In the genomic region with DNA sequence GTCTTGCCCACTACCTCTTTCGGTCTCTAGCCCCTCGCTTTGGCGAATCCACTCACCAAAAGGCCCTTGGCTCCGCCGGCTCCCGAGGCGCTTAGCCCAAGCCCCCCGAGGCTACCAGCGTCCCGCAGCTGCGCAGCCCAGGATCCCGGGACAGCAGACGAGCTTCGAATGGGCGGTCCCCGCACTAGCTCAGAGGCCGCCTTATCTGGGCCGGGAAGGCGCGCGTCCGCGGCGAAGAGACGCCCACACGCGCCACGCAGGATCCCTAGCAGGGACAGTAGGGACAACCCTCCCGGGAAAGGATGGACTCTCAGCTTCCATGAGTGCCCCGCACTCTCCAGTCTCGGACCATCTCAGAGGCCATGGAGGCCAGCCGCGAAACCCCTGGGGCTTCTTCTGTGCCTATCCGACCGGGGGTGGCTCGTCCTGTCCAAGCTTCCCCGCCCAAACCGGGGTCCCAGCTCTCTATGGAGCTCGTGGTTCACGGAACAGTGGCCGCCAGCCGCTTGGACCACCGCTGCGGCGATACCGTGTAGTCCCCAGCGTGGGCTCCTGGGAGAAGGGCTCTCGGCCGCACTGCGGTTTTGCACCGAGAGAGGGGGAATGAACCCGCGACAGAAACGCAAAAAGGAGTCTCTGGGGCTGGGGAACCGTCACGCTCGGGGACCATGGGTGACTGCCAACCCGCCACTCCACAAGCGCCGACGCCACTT, we compare ENCODE assay signal across 8 mouse cellular contexts. TPM values are rescaled to one million over a fixed set of nuclear protein-coding genes. Genes with fewer than 3 reads are reported as not detected.
DNase-seq lines count a peak whose midpoint lies in the region; ATAC-seq and TF ChIP-seq lines count a peak whose summit lies in the region.

No protein-coding gene starts in this region.

- peak; percentile 82 for DNase-seq in adrenal gland, adult 2 months
- DNase-seq in embryo, embryonic 9.5 days (ENCODE audit: extremely low spot score) = peak; percentile 61
- DNase-seq in heart, adult 9 months (ENCODE audit: low spot score in 2 of 2) = peak; percentile 33 to 50
- peak; percentile 44 for DNase-seq in kidney, adult 9 months
- DNase-seq in testis, postnatal 14 days (ENCODE audit: low spot score) = peak; percentile 25

- peak; percentile 85 for ATAC-seq in liver, embryonic 16.5 days (ENCODE audit: low read depth)
- peak; percentile 49 for ATAC-seq in neural tube, embryonic 12.5 days (ENCODE audit: low FRiP score, low read depth)

- peaks cover 10% of the 10 kb centered on the region for H3K27me3 ChIP-seq in C2C12 (ENCODE audit: control insufficient read depth, insufficient read depth, insufficient read length)
- peaks cover 25% of the 10 kb centered on the region for H3K27me3 ChIP-seq in liver, embryonic 16.5 days (ENCODE audit: control insufficient read depth, insufficient read depth, low read depth, low read length)
- peaks cover 18% of the 10 kb centered on the region for H3K27me3 ChIP-seq in neural tube, embryonic 12.5 days (replicated peaks)

- no peak for TF ChIP-seq CTCF in C2C12 (IDR thresholded peaks at IDR 0.05; ENCODE audit: control insufficient read depth, insufficient read depth, insufficient read length)

- H3K4me3 ChIP-seq in C2C12 (ENCODE audit: insufficient read depth, poor library complexity, severe bottlenecking) = no peak overlapping the region
- peak overlapping the region; percentile 80 for H3K4me3 ChIP-seq in liver, embryonic 16.5 days (ENCODE audit: low read depth, low read length)
- H3K4me3 ChIP-seq in neural tube, embryonic 12.5 days = peak overlapping the region; percentile 64

- no peaks in the 10 kb centered on the region for H3K79me2 ChIP-seq in C2C12 (ENCODE audit: control insufficient read depth, insufficient read depth)

- H3K9me3 ChIP-seq in liver, embryonic 16.5 days (replicated peaks; ENCODE audit: control insufficient read depth, low read length) = no peaks in the 10 kb centered on the region
- H3K9me3 ChIP-seq in neural tube, embryonic 12.5 days = no peaks in the 10 kb centered on the region

- no peaks in the 10 kb centered on the region for H3K79me3 ChIP-seq in C2C12 (ENCODE audit: low read depth)

- H3K27ac ChIP-seq in liver, embryonic 16.5 days (ENCODE audit: low read length) = peak overlapping the region; percentile 86
- no peak overlapping the region for H3K27ac ChIP-seq in neural tube, embryonic 12.5 days

- peak overlapping the region; percentile 66 for H3ac ChIP-seq in C2C12 (ENCODE audit: control insufficient read depth, insufficient read length, low read depth)

- H3K4me1 ChIP-seq in liver, embryonic 16.5 days (ENCODE audit: control insufficient read depth, low read depth, low read length) = peaks cover 36% of the 10 kb centered on the region
- H3K4me1 ChIP-seq in neural tube, embryonic 12.5 days = peaks cover 30% of the 10 kb centered on the region

- peak overlapping the region; percentile 97 for H3K4me2 ChIP-seq in liver, embryonic 16.5 days (ENCODE audit: low read depth, low read length)
- peak overlapping the region; percentile 99 for H3K4me2 ChIP-seq in neural tube, embryonic 12.5 days (replicated peaks)

- H3K9ac ChIP-seq in liver, embryonic 16.5 days (ENCODE audit: low read depth, low read length) = peak overlapping the region; percentile 91
- H3K9ac ChIP-seq in neural tube, embryonic 12.5 days = peak overlapping the region; percentile 86

- H3K36me3 ChIP-seq in C2C12 (ENCODE audit: control insufficient read depth, insufficient read depth) = no peaks in the 10 kb centered on the region
- peaks cover 8% of the 10 kb centered on the region for H3K36me3 ChIP-seq in liver, embryonic 16.5 days (ENCODE audit: control insufficient read depth, insufficient read depth)
- H3K36me3 ChIP-seq in neural tube, embryonic 12.5 days = no peaks in the 10 kb centered on the region

- under 1% methylated on average over 61 of the region's 61 CpGs for WGBS in liver, embryonic 16.5 days (ENCODE audit: insufficient replicate concordance)
- WGBS in neural tube, embryonic 12.5 days = under 1% methylated on average over 61 of the region's 61 CpGs

TF ChIP-seq in C2C12, 6 proteins besides CTCF, POLR2A, EP300 and RAD21:
- TF ChIP-seq MYOG (IDR thresholded peaks at IDR 0.05; ENCODE audit: control insufficient read depth, extremely low read depth, insufficient read length) (no peak), MAX (IDR thresholded peaks at IDR 0.05) (no peak), CEBPB (IDR thresholded peaks at IDR 0.05; ENCODE audit: low read depth) (no peak), USF1 (IDR thresholded peaks at IDR 0.05; ENCODE audit: low read depth) (no peak)

RNA-seq across cellular contexts. Expression of gene Fhdc1, which starts 0.8 kb away (rescaled TPM):
- polyA plus RNA-seq in C2C12 (2012; fragmentation: generic; extraction: Trizol) = 0.44 TPM
- 1 to 10 TPM; 2.2 to 4.7 TPM for total RNA-seq in adrenal gland, adult 2 months (2021)
- polyA plus RNA-seq in adrenal gland, adult 2 months (2012; rRNA removed) = 1.7 and 2.2 TPM in 2 replicates
- polyA plus RNA-seq in liver, embryonic 16.5 days (2015; fragmentation: Nextera tagmentation; extraction: Ambion mirVana) = 50.0 and 59.2 TPM in 2 replicates
- 9.8 and 10.2 TPM in 2 replicates for polyA plus RNA-seq in neural tube, embryonic 12.5 days (2016; fragmentation: Nextera tagmentation; extraction: Ambion mirVana)

Comparison
In these comparisons a context has a peak if more than half of its experiments do, and no peak if none do; other contexts are left out.
1. DNase-seq: peak in every context shown above with its lines; median percentile 82 in adrenal gland, adult 2 months; 61 in embryo, embryonic 9.5 days; 44 in kidney, adult 9 months; 42 in heart, adult 9 months; 25 in testis, postnatal 14 days.